Mouse (Mus musculus) midbrain, embryonic 11.5 days (tissue): ENCODE results near the gene Olfr541. TPM values are rescaled to one million over a fixed set of nuclear protein-coding genes. Genes with fewer than 3 reads are reported as not detected.
"Not testable (repeated sequence)": the region's sequence is repeated elsewhere in the genome, so short reads cannot be mapped to it uniquely, and the experiment has no call there.

ENCODE experiments used
- ATAC-seq: fragments of 200-750 bp; cut with Nextera tagmentation; 2 replicates; pipeline ENCODE4 v1.8.0; 2017; ENCODE audit warnings: moderate TSS enrichment, moderate library complexity; ENCODE audit not compliant: low FRiP score
- DNase-seq: peaks from one replicate; pipeline ENCODE4 v3.0.0; 2015; ENCODE audit warnings: low spot score; ENCODE audit errors: missing footprints
- H3K27ac ChIP-seq: fragments of 300-500 bp; sonication (generic); 2 replicates; pipeline ENCODE4 v1.5.1; 2014; ENCODE audit warnings: low read depth, low read length
- H3K27me3 ChIP-seq: fragments of 300-500 bp; sonication (generic); 2 replicates; pipeline ENCODE4 v1.6.1; 2014; ENCODE audit warnings: mild to moderate bottlenecking, low read length, moderate library complexity, mixed read lengths; ENCODE audit not compliant: control insufficient read depth, insufficient read depth
- H3K36me3 ChIP-seq: fragments of 300-500 bp; sonication (generic); 2 replicates; pipeline ENCODE4 v1.6.1; 2014; ENCODE audit warnings: mild to moderate bottlenecking, low read length, moderate library complexity, mixed read lengths; ENCODE audit not compliant: control insufficient read depth, insufficient read depth
- H3K4me1 ChIP-seq: fragments of 300-500 bp; sonication (generic); 2 replicates; pipeline ENCODE4 v1.6.1; 2014; ENCODE audit warnings: low read length; ENCODE audit not compliant: control insufficient read depth, insufficient read depth
- H3K4me2 ChIP-seq: fragments of 300-500 bp; sonication (generic); 2 replicates; pipeline ENCODE4 v1.6.1; 2014; ENCODE audit warnings: mild to moderate bottlenecking, moderate library complexity
- H3K4me3 ChIP-seq: fragments of 300-500 bp; sonication (generic); 2 replicates; pipeline ENCODE4 v1.5.1; 2014; ENCODE audit warnings: low read depth, low read length
- H3K9ac ChIP-seq: fragments of 300-500 bp; sonication (generic); 2 replicates; pipeline ENCODE4 v1.6.1; 2014; ENCODE audit warnings: low read length
- H3K9me3 ChIP-seq: fragments of 300-500 bp; sonication (generic); 2 replicates; pipeline ENCODE4 v1.6.1; 2016; ENCODE audit warnings: low read length; ENCODE audit not compliant: control insufficient read depth
- WGBS: fragments of 180-500 bp; shearing (Covaris S2); extraction: QIAGEN DNeasy Blood & Tissue Kit; methylation state at CpG from one replicate; pipeline ENCODE4 v1.1.7; 2014; 5-methylcytosine and 5-hydroxymethylcytosine counted together
- polyA plus RNA-seq: library from polyadenylated mRNA; unstranded; fragments of >200 nt; fragmentation: Nextera tagmentation; extraction: Ambion mirVana; gene quantifications from 2 replicates; pipeline ENCODE4 v1.2.1, GENCODE M21; 2014

Olfr541 gene
- not detected in 2 replicates for polyA plus RNA-seq

GRCm38 (mm10) chr7:140696967-140697366, at the start of gene Olfr541:
TSS of gene Olfr541 (plus strand) at chr7:140697267.
- Histone ChIP-seq H3K4me3 (no peak within 1 kb of the TSS), H3K27ac (no peak within 1 kb of the TSS), H3K4me2 (no peak within 1 kb of the TSS), H3K36me3 (no peaks in the 10 kb centered on the region), H3K4me1 (no peaks in the 10 kb centered on the region), H3K9ac (no peak within 1 kb of the TSS), H3K9me3 (no peaks in the 10 kb centered on the region), H3K27me3 (no peaks in the 10 kb centered on the region)
- DNase-seq: no peak
- no peak for ATAC-seq

- Histone ChIP-seq H3K27ac (no peak within 1 kb of the TSS), H3K4me2 (no peak within 1 kb of the TSS), H3K9me3 (no peaks in the 10 kb centered on the region), H3K27me3 (no peaks in the 10 kb centered on the region), H3K4me3 (no peak within 1 kb of the TSS), H3K9ac (no peak within 1 kb of the TSS), H3K36me3 (no peaks in the 10 kb centered on the region), H3K4me1 (no peaks in the 10 kb centered on the region)
- DNase-seq (no peak), ATAC-seq (no peak)
- WGBS: 91% methylated on average over 4 of the region's 4 CpGs
These were observed 37.4 kb upstream of the Olfr541 start, which contains the start of gene Olfr539 for GRCm38 (mm10) chr7:140659630-140660029. TSS of gene Olfr539 (plus strand) at chr7:140659930.

- not testable (repeated sequence) for H3K4me3 ChIP-seq, ATAC-seq, DNase-seq, H3K36me3 ChIP-seq, H3K9ac ChIP-seq, H3K27ac ChIP-seq, H3K9me3 ChIP-seq, H3K4me2 ChIP-seq, H3K4me1 ChIP-seq, H3K27me3 ChIP-seq
- WGBS: 85% methylated on average over 3 of the region's 3 CpGs
These were observed 26.4 kb upstream of the Olfr541 start for GRCm38 (mm10) chr7:140670693-140671092.

- Histone ChIP-seq H3K4me2 (peak overlapping the region; percentile 23), H3K36me3 (no peaks in the 10 kb centered on the region), H3K27me3 (no peaks in the 10 kb centered on the region), H3K4me3 (no peak overlapping the region), H3K4me1 (no peaks in the 10 kb centered on the region), H3K9ac (no peak overlapping the region), H3K27ac (no peak overlapping the region), H3K9me3 (no peaks in the 10 kb centered on the region; the same call in 1 of the 2 replicates)
- 8% methylated on average over 2 of the region's 6 CpGs for WGBS
- ATAC-seq (peak; percentile 66; the same call in 1 of the 2 replicates), DNase-seq (no peak)
These were observed 21.2 kb upstream of the Olfr541 start for GRCm38 (mm10) chr7:140675863-140676262.

- DNase-seq, H3K4me3 ChIP-seq, H3K27me3 ChIP-seq, H3K4me2 ChIP-seq, ATAC-seq, H3K27ac ChIP-seq, H3K36me3 ChIP-seq, H3K4me1 ChIP-seq, H3K9me3 ChIP-seq, H3K9ac ChIP-seq: not testable (repeated sequence)
- WGBS: 69% methylated on average over 4 of the region's 4 CpGs
These were observed 17.5 kb upstream of the Olfr541 start for GRCm38 (mm10) chr7:140679591-140679990.

GRCm38 (mm10) chr7:140681651-140682050, 15.4 kb upstream of the Olfr541 start, which contains the start of gene Olfr45:
TSS of gene Olfr45 (plus strand) at chr7:140681951.
- Histone ChIP-seq H3K27me3 (no peaks in the 10 kb centered on the region), H3K9me3 (no peaks in the 10 kb centered on the region), H3K4me2 (no peak within 1 kb of the TSS), H3K4me3 (no peak within 1 kb of the TSS), H3K27ac (no peak within 1 kb of the TSS), H3K36me3 (no peaks in the 10 kb centered on the region), H3K9ac (no peak within 1 kb of the TSS), H3K4me1 (no peaks in the 10 kb centered on the region)
- 96% methylated on average over 1 of the region's 1 CpGs for WGBS
- DNase-seq (no peak), ATAC-seq (no peak)

GRCm38 (mm10) chr7:140706348-140706747, 9.3 kb downstream of the Olfr541 start:
- H3K36me3 ChIP-seq: no peaks in the 10 kb centered on the region
- DNase-seq (no peak), ATAC-seq (no peak)
- no peak overlapping the region for H3K27ac ChIP-seq
- WGBS: 40% methylated on average over 2 of the region's 2 CpGs
- H3K4me2 ChIP-seq: no peak overlapping the region
- H3K4me1 ChIP-seq: no peaks in the 10 kb centered on the region
- no peak overlapping the region for H3K4me3 ChIP-seq
- H3K27me3 ChIP-seq: no peaks in the 10 kb centered on the region
- no peaks in the 10 kb centered on the region for H3K9me3 ChIP-seq
- no peak overlapping the region for H3K9ac ChIP-seq

- no peak for DNase-seq
These were observed 10.6 kb downstream of the Olfr541 start for GRCm38 (mm10) chr7:140707536-140708284.

GRCm38 (mm10) chr7:140717155-140718055, 20.3 kb downstream of the Olfr541 start:
- Histone ChIP-seq H3K4me1 (no peaks in the 10 kb centered on the region), H3K36me3 (no peaks in the 10 kb centered on the region), H3K4me3 (no peak overlapping the region), H3K27ac (no peak overlapping the region), H3K4me2 (no peak overlapping the region), H3K27me3 (no peaks in the 10 kb centered on the region), H3K9ac (no peak overlapping the region), H3K9me3 (no peaks in the 10 kb centered on the region)
- ATAC-seq (no peak), DNase-seq (no peak)
- WGBS: 84% methylated on average over 7 of the region's 7 CpGs

More at GRCm38 (mm10) chr7:140707536-140708284, 10.6 kb downstream of the Olfr541 start:
- ATAC-seq: no peak
- Histone ChIP-seq H3K4me2 (no peak overlapping the region), H3K4me3 (no peak overlapping the region), H3K27me3 (no peaks in the 10 kb centered on the region), H3K27ac (no peak overlapping the region), H3K9ac (no peak overlapping the region), H3K36me3 (no peaks in the 10 kb centered on the region), H3K4me1 (no peaks in the 10 kb centered on the region), H3K9me3 (no peaks in the 10 kb centered on the region)
- WGBS: 80% methylated on average over 6 of the region's 6 CpGs
